Mouse (Mus musculus): Measurements from ENCODE around the gene Mllt3. TPM values are rescaled to one million over a fixed set of nuclear protein-coding genes. Genes with fewer than 3 reads are reported as not detected.
A peak's percentile ranks its signal among the peaks of the same experiment; 100 is the strongest.

The Mllt3 gene
- polyA plus RNA-seq, 1 experiment from 2014 or later, result 33.4 TPM

DNA sequence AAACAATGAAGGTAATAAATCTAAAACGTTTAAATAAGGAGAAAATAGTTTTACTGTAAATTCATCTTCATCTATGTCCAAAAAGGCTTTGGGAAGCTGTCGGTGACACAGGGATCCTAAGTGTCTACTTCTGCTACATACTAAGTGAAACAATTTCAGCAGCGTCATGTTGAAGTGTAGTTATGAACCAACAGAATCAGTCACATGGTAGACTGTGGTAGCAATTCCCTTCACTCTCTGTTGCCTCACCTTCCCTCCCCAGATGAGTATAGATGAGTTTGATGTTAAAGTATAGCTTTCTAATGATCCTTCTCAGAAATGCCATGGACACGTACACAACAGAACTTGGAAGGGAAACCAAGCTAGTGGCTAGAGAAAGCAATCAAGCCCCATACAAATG is 79.9 kb downstream of the Mllt3 start:
- H3K36me3 ChIP-seq (ENCODE audit: control insufficient read depth, insufficient read depth, low read length), result no peaks in the 10 kb centered on the region
- no peak overlapping the region for H3K4me3 ChIP-seq (ENCODE audit: low read length)
- H3K9me3 ChIP-seq (ENCODE audit: control insufficient read depth, low read length), result no peaks in the 10 kb centered on the region
- H3K27me3 ChIP-seq (ENCODE audit: control insufficient read depth, insufficient read depth, low read length), result no peaks in the 10 kb centered on the region
- no peak for ATAC-seq (ENCODE audit: low FRiP score, low TSS enrichment)
- WGBS, result 86% methylated on average over 4 of the region's 4 CpGs
- H3K4me2 ChIP-seq (replicated peaks; ENCODE audit: low read depth, low read length), result no peak overlapping the region
- no peak overlapping the region for H3K27ac ChIP-seq (ENCODE audit: low read depth, low read length)
- no peak overlapping the region for H3K9ac ChIP-seq (ENCODE audit: low read depth, low read length)
- no peaks in the 10 kb centered on the region for H3K4me1 ChIP-seq (ENCODE audit: control insufficient read depth, insufficient read depth, low read length)

- 44% methylated on average over 6 of the region's 6 CpGs for WGBS
- no peaks in the 10 kb centered on the region for H3K9me3 ChIP-seq (ENCODE audit: control insufficient read depth, low read length)
- ATAC-seq (ENCODE audit: low FRiP score, low TSS enrichment), result no peak
- no peak overlapping the region for H3K4me2 ChIP-seq (replicated peaks; ENCODE audit: low read depth, low read length)
- no peak overlapping the region for H3K9ac ChIP-seq (ENCODE audit: low read depth, low read length)
- no peak overlapping the region for H3K27ac ChIP-seq (ENCODE audit: low read depth, low read length)
- no peaks in the 10 kb centered on the region for H3K4me1 ChIP-seq (ENCODE audit: control insufficient read depth, insufficient read depth, low read length)
- H3K4me3 ChIP-seq (ENCODE audit: low read length), result no peak overlapping the region
- no peaks in the 10 kb centered on the region for H3K36me3 ChIP-seq (ENCODE audit: control insufficient read depth, insufficient read depth, low read length)
- no peaks in the 10 kb centered on the region for H3K27me3 ChIP-seq (ENCODE audit: control insufficient read depth, insufficient read depth, low read length)
These were observed 83.7 kb downstream of the Mllt3 start for GRCm38 (mm10) chr4:87949451-87949850.

DNA sequence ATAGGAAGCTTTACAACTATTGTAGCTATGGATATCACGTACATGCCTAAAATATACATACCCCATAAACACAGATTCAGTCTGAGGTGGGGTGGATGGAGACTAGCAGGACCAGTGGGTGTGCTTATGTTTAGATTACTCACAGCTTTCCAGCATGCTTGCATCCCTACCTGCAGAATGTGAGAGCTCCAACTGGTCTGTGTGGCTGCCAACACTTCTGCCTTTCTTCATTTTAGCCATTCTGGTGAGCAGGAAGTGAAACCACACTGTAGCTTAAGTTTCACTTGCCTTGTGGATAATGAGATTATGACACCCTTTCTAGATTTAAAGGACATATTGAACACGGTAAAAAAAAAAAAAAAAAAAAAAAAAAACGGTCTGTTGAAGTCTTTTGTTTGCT is 88.8 kb downstream of the Mllt3 start:
- no peaks in the 10 kb centered on the region for H3K4me1 ChIP-seq (ENCODE audit: control insufficient read depth, insufficient read depth, low read length)

DNA sequence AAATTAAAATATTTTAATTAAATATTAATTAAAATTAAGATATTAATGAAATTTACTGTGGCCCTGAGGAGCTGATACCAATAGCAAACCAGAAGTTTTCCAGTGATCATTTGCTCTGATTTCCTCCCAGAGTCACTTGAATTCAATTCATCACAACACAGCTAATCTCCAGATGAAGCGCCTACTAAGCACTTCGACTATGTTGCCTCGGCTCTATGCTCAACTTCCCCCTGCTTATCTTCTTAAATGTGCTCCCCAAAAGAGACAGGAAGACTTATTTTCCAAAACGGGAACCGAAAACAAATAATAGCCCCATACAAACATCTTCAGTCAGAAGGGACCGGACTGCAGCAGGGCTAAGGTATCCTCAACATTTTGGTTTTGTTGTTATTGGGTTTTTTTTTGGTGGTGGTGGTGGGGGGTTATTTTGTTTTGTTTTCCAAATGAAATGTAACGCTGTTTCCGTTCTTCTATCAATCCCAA is 90.2 kb downstream of the Mllt3 start:
- no peaks in the 10 kb centered on the region for H3K27me3 ChIP-seq (ENCODE audit: control insufficient read depth, insufficient read depth, low read length)
- ATAC-seq (ENCODE audit: low FRiP score, low TSS enrichment), result no peak
- H3K4me3 ChIP-seq (ENCODE audit: low read length), result no peak overlapping the region
- H3K27ac ChIP-seq (ENCODE audit: low read depth, low read length), result no peak overlapping the region
- no peaks in the 10 kb centered on the region for H3K36me3 ChIP-seq (ENCODE audit: control insufficient read depth, insufficient read depth, low read length)
- H3K9me3 ChIP-seq (ENCODE audit: control insufficient read depth, low read length), result no peaks in the 10 kb centered on the region
- no peak overlapping the region for H3K4me2 ChIP-seq (replicated peaks; ENCODE audit: low read depth, low read length)
- H3K9ac ChIP-seq (ENCODE audit: low read depth, low read length), result no peak overlapping the region
- 88% methylated on average over 8 of the region's 8 CpGs for WGBS
- no peaks in the 10 kb centered on the region for H3K4me1 ChIP-seq (ENCODE audit: control insufficient read depth, insufficient read depth, low read length)

More for the DNA sequence above, 88.8 kb downstream of the Mllt3 start:
- Histone ChIP-seq H3K4me2 (replicated peaks; ENCODE audit: low read depth, low read length) (no peak overlapping the region), H3K27ac (ENCODE audit: low read depth, low read length) (no peak overlapping the region), H3K36me3 (ENCODE audit: control insufficient read depth, insufficient read depth, low read length) (no peaks in the 10 kb centered on the region), H3K9ac (ENCODE audit: low read depth, low read length) (no peak overlapping the region), H3K9me3 (ENCODE audit: control insufficient read depth, low read length) (no peaks in the 10 kb centered on the region), H3K4me3 (ENCODE audit: low read length) (no peak overlapping the region), H3K27me3 (ENCODE audit: control insufficient read depth, insufficient read depth, low read length) (no peaks in the 10 kb centered on the region)
- ATAC-seq (ENCODE audit: low FRiP score, low TSS enrichment), result no peak
- WGBS, result 75% methylated on average over 3 of the region's 3 CpGs

GRCm38 (mm10) chr4:87939474-87940154 is 93.5 kb downstream of the Mllt3 start:
- no peak overlapping the region for H3K4me3 ChIP-seq (ENCODE audit: low read length)
- WGBS, result 71% methylated on average over 7 of the region's 7 CpGs
- no peak overlapping the region for H3K4me2 ChIP-seq (replicated peaks; ENCODE audit: low read depth, low read length)
- H3K4me1 ChIP-seq (ENCODE audit: control insufficient read depth, insufficient read depth, low read length), result peaks cover 3% of the 10 kb centered on the region; the same call in 1 of the 2 replicates
- H3K36me3 ChIP-seq (ENCODE audit: control insufficient read depth, insufficient read depth, low read length), result no peaks in the 10 kb centered on the region
- H3K9me3 ChIP-seq (ENCODE audit: control insufficient read depth, low read length), result no peaks in the 10 kb centered on the region
- no peak overlapping the region for H3K9ac ChIP-seq (ENCODE audit: low read depth, low read length)
- H3K27ac ChIP-seq (ENCODE audit: low read depth, low read length), result no peak overlapping the region
- no peaks in the 10 kb centered on the region for H3K27me3 ChIP-seq (ENCODE audit: control insufficient read depth, insufficient read depth, low read length)
- peak; percentile 90 for ATAC-seq (ENCODE audit: low FRiP score, low TSS enrichment)

DNA sequence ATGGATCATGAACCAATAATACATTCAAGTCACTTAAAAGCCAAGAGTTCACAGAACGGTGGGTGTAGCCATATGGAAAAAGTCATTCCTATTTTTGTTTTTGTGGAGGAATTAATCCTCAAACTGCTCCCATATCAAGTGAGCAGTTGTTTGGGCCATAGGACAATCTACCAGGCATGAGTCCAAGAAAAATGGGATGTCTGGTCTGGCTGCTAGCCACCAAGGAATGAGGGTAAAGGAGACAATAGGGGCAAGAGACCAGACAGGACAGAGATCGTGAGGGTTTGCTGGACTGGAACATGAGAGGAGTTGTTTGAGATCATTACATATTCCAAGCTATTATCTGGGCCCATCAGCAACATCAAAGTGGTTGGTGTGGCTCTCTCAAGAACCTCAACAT is 96.8 kb downstream of the Mllt3 start:
- Histone ChIP-seq H3K27me3 (ENCODE audit: control insufficient read depth, insufficient read depth, low read length) (no peaks in the 10 kb centered on the region), H3K4me2 (replicated peaks; ENCODE audit: low read depth, low read length) (no peak overlapping the region), H3K4me3 (ENCODE audit: low read length) (no peak overlapping the region), H3K9ac (ENCODE audit: low read depth, low read length) (no peak overlapping the region), H3K4me1 (ENCODE audit: control insufficient read depth, insufficient read depth, low read length) (peaks cover 13% of the 10 kb centered on the region), H3K27ac (ENCODE audit: low read depth, low read length) (no peak overlapping the region), H3K36me3 (ENCODE audit: control insufficient read depth, insufficient read depth, low read length) (no peaks in the 10 kb centered on the region), H3K9me3 (ENCODE audit: control insufficient read depth, low read length) (no peaks in the 10 kb centered on the region)
- no peak for ATAC-seq (ENCODE audit: low FRiP score, low TSS enrichment)
- 59% methylated on average over 2 of the region's 2 CpGs for WGBS

DNA sequence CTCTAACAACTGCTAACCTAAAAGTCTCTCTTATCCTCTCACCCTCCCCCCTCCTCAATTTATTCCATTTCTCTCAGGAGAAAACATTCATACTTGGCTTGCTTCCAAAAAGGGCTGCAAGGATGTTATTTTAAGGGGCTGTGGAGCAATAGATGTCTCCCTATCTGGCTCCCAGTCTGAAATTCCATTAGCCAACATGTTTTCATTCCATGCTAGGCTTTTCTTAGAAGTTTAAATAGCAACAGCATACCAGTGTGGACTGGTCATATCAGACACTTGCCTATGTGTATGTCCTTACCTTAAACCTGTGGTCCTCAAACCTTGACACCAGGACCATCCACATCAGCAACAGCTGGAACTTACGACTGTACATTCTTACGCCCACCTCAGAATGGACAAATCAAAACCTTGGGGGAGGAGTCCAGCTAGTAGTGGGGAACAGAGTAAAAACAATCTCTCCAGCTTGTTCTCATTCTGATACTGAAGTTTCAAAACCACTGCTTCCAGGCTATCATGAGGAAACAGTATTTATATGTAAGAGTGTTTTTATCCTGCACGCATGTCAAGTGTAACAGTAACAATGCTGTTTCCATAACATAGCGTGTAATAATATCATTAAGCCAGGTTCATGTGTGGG is 99.3 kb downstream of the Mllt3 start:
- Histone ChIP-seq H3K9ac (ENCODE audit: low read depth, low read length) (no peak overlapping the region), H3K36me3 (ENCODE audit: control insufficient read depth, insufficient read depth, low read length) (no peaks in the 10 kb centered on the region), H3K9me3 (ENCODE audit: control insufficient read depth, low read length) (no peaks in the 10 kb centered on the region), H3K4me1 (ENCODE audit: control insufficient read depth, insufficient read depth, low read length) (peaks cover 13% of the 10 kb centered on the region), H3K4me2 (replicated peaks; ENCODE audit: low read depth, low read length) (no peak overlapping the region), H3K4me3 (ENCODE audit: low read length) (no peak overlapping the region), H3K27ac (ENCODE audit: low read depth, low read length) (no peak overlapping the region), H3K27me3 (ENCODE audit: control insufficient read depth, insufficient read depth, low read length) (no peaks in the 10 kb centered on the region)
- ATAC-seq (ENCODE audit: low FRiP score, low TSS enrichment), result 0 out of 2 replicates have a peak, but pooled peaks have one; percentile 46
- WGBS, result 54% methylated on average over 4 of the region's 4 CpGs

DNA sequence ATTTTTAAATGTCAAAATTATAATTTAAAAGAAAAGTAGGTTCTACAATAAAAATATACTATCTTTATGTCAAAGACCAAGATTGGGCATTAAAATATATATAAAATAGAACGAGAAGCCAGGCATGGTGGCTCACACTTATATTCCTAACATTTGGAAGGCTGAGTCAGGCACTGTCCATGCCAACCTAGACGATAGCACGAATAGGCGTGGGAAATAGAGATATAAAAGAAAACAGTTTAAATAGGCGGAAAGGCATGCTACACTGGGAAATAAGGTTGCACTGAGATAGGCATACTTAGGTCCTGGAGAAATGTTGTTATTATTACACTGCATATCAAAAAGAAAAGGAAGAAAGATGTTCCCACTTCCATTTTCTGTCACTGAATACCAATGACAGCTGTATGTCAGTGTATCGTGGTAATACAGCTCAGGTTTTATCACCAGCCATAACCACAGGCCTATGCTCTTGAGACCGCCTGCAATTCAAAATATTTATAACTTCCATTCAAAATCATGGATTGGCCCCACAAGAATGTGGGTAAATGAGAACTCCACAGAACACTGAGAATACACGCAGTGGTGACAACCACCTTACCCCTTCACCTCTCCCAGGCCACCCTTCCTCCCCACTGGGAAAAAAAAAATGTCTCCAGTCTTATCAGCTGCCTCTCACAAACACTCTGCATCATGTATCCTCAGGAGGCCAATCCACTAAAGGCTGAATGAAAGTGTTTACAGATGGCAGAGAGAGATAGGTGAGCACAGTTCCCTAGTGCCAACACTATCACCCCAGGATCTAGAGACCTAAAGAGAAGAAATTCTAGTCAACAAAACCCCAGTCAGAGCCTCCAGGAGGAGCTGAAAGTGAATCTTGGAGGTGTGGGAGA is 102.6 kb downstream of the Mllt3 start:
- H3K4me1 ChIP-seq (ENCODE audit: control insufficient read depth, insufficient read depth, low read length), result peaks cover 10% of the 10 kb centered on the region
- no peak overlapping the region for H3K9ac ChIP-seq (ENCODE audit: low read depth, low read length)
- H3K27ac ChIP-seq (ENCODE audit: low read depth, low read length), result no peak overlapping the region
- H3K9me3 ChIP-seq (ENCODE audit: control insufficient read depth, low read length), result no peaks in the 10 kb centered on the region
- H3K27me3 ChIP-seq (ENCODE audit: control insufficient read depth, insufficient read depth, low read length), result no peaks in the 10 kb centered on the region
- no peak for ATAC-seq (ENCODE audit: low FRiP score, low TSS enrichment)
- 91% methylated on average over 8 of the region's 8 CpGs for WGBS
- no peak overlapping the region for H3K4me3 ChIP-seq (ENCODE audit: low read length)
- no peak overlapping the region for H3K4me2 ChIP-seq (replicated peaks; ENCODE audit: low read depth, low read length)
- H3K36me3 ChIP-seq (ENCODE audit: control insufficient read depth, insufficient read depth, low read length), result no peaks in the 10 kb centered on the region
